Mouse (Mus musculus) G1E-ER4 (cell line): ENCODE results near the gene Synm. TPM values are rescaled to one million over a fixed set of nuclear protein-coding genes. Genes with fewer than 3 reads are reported as not detected.

Experiments used
- GATA1 ChIP-seq: IDR thresholded peaks from one replicate; pipeline ENCODE4 v1.8.0; 2012; ENCODE audit warnings: low read length, inconsistent platforms
- polyA plus RNA-seq: library from polyadenylated mRNA; stranded (reverse); fragments of >175 nt; gene quantifications from 2 replicates; pipeline ENCODE4 v1.2.3, GENCODE M21; 2012

Synm gene
- polyA plus RNA-seq, 1 experiment: not detected

DNA sequence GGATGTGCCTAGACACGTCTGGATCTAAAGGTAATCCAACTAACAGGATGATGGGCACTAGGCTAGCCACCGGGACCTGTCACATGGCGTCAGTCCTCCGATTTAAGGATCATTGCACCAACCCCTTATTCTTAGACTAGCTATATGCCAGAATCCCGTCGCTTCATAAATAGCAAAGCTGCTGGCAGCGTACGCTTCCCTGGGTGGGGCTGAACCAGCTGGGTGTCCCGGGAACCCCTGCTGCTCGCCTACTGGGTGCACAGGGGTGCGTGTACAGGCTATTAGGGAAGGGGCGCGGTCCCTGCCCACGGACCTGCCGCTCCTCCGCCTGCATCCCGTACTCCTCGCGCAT, 1.1 kb downstream of the Synm start:
- TF ChIP-seq GATA1: no peak

DNA sequence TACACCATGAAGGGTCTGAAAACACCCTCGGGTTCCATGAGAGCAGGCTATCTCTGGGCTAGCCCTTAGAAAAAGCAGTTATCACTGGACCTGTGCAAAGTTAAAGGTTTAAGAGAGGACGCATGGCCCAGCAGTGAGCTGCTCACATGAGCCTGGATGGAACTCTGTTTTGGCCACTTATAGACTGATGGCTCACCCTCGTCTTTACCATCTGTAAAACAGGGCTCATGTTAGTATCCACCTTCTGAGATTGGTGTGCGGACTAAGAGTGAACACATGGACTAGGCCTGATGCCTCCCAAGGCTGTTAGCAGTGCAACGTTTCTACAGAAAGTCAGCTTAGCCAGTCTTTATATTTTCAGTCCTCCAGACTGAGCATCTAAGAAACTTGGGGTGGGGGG, 2.9 kb downstream of the Synm start:
- no peak for TF ChIP-seq GATA1

DNA sequence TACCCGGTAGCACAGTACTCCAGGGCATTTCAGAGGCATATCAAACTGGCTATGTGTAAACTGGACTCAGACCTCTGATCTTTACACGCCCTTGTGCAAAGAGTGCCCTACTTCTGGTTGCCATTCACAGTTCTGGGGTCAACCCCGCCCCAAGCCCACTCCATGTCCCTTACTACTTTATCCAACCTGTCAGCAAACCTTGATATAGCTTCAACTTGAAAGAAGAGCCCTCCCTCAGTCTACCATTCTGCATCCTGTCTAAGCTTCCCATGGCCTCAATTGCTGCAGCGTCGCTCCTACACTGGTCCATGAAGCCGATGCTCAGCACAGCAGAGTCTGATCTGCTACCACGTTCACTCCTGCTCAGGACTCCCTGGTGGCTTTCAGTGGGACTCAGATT, 4.2 kb downstream of the Synm start:
- TF ChIP-seq GATA1: no peak

DNA sequence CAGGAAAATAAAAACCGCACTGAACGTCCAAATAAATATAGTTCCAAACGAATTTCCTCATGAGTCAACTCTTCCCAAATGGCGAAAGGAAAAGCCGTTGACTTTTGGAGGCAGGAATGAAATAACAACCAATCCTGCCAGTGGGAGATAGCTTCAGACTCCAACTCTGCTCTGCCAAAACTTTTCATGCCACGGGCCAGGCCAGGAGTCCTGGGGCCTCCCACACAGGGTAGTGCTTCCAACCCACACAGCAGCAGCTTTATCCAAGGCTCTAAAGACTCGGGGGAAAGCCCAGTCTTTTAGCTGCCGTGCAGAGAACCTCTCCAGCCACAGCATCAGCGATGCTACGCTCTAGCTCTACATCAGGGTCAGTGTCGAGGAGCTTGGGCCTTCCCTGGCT, 4.9 kb downstream of the Synm start:
- no peak for TF ChIP-seq GATA1

DNA sequence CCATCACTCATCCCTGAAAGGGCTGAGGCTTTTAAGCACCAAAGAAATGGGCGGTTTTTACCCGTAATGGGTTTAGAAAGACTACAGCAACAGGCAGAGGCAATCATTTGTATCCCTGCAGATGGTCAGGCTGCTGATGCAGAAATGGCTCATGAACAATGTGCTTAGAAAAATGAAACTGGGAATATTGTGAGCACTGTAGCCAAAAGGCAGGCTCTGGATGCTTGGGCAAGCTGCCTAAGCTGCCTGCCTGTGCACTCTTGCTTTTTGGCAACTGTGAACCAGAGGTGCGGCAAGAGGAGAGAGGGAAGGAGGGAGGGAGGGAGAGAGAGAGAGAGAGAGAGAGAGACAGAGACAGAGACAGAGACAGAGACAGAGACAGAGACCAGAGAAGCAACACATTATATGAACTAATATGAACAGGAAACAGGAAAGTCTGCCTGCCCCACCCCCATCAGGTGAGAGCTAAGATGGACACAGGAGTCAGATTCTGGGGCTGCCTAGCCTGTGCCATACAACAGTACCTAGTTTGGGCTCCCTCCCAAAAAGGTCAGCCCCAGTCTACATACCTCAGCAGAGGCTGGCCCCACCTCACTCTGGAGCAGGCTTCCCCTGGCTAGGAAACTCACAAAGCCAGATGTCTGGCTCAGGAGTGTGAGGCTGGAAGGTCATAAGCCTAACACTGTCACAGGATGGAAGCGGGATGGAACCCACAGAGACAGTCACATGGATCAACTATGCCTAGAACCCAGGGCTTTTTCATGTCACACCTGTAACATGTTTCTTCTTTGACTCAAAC, 9.9 kb downstream of the Synm start:
- no peak for TF ChIP-seq GATA1

DNA sequence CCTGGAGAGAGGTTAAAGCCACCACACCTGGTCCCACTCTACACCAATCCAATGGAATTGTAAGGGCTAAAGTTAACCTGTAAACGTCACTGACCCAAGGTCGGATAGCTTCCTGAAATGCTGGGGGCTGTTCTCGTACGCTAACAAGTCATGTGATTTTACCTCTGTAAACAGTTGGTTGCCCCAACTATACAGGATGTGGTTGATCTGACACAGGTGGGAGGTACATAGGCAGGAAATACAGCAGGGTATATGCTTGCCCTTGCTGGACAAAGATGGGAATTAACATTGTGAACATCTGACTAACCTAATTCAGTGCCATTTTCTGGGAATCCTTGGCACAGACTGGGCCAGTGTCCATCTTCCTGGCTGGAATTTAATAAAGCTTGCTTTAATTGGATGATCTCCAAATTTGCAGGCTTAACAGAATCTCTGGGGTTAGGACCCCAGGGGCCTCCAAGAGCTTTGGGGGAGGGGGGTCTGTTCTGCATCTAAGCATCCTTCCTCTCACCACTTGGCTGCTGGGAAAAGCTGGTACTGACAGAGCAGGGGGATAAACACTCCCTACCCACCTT, 11.7 kb downstream of the Synm start:
- TF ChIP-seq GATA1: no peak

DNA sequence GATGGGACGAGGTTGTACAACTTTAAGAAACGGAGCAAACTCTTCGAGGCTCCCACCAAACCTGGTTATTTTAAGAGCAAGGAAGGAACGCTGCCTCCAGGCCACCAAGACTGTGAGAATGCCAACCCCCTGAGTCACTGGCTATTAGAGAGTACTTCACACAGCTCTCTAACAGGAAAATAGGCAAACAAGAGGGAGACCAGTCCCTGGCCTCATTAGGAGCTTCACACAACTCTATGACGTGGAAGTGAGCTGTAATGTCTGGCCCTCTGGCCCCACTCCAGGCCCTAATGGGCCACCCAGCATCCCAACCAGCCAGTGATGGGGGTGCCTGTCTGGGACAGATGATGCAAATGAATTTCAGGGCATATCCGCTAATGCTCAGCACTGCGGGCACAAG, 17.8 kb downstream of the Synm start:
- no peak for TF ChIP-seq GATA1

DNA sequence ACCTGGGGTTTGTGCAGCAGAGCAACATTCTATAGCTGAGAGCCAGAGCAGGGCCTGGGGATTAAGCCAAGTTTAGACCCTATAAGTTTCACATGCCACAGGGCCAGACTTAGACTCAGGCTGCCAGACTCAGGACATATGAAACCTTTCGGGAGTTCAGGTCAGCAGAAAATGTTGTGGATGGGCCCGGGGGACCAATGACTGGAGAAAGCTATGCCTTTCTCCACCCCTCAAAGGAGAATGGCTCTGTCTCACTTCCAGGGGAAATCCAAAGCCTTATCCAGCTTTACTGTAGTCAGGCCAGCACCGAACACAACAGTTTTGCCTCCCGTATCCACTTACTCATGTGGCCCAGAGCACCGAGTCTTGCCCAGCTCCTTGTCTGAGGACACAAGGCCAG, 18.7 kb downstream of the Synm start:
- no peak for TF ChIP-seq GATA1

DNA sequence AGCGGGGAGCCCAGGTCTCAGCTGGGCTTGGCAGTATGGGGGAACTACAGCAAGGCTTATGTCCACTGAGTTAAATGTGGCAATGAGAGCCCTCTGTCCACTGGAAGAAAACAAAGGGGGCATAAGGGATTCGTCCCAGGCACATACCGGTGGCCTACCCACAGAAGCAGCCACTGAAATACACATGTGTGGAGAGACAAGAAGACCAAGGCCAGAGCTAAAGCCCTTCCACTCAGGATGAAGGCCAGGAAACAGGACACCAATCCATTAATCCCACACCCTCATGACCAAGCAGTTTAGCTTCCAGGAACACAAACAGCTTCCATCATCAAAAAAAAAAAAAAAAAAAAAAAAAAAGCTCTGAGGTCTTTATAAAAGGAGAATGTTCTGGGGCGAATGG, 19.2 kb downstream of the Synm start:
- no peak for TF ChIP-seq GATA1

DNA sequence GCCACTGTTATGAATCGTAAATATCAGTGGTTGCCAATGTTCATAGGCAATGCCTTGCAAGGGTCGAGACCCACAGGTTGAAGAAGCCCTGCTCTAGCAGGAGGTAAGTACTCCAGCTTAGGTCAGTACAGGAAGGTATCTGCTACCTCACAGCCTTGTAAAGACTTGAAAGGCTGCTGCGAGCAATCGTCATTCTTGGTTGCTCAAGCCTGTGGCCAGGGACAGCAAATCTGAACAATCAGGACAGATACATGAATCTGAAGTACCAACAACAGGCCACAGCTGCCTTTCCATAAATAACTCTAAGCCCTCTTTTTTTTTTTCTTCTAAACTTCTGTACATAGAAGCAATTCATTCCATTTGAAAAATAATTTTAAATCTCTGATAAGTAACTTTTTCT, 27.3 kb downstream of the Synm start:
- no peak for TF ChIP-seq GATA1

DNA sequence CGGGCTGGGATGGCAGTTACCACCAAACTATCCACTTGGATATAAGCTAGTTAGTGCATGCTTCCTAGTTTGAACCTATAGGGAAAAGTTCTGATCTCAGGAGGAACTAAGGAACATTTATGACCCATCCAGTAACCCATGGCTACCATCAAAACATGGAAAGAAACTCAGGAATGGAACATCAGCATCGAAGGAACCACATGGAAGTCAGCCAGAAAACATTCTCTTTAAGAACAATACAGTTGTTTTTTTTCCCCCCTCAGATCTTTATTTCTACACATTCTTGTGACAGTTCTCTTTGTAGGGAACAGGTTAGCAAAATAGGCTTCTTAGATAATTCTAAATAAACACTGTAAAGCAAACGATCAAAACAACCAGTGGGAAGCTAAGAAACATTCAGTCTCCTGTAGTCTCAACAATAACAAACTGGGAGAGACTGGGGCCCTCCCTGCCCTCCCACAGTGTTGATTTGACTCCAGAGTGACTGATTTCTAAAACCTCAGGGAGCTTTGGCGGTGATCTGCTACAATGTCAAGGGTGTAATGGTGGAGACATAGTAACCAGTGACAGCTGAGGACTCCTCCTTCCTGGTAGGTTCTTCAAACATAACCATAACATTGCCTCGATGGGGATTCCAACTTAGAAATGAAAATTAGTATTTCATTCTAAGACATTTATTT, 29.0 kb downstream of the Synm start:
- TF ChIP-seq GATA1: no peak

DNA sequence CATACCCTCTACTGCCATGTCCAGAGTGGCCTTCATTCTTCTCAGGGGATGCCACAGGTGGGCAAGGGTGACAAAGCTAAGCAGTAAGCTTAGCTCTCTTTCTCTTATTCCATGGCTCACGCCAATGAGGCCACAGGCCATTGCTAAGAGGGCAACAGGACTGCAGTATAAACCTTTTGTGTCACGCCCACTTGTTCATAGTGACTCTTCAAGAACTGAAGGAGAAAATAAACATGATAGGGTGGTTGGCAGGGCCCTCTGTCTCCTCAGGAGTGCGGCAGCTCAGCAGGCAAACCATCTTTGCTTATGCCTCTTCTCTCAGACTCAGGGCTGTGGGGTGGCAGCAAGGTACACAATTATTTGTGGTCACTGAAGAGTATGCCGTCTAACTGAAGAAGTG, 30.7 kb downstream of the Synm start:
- no peak for TF ChIP-seq GATA1

DNA sequence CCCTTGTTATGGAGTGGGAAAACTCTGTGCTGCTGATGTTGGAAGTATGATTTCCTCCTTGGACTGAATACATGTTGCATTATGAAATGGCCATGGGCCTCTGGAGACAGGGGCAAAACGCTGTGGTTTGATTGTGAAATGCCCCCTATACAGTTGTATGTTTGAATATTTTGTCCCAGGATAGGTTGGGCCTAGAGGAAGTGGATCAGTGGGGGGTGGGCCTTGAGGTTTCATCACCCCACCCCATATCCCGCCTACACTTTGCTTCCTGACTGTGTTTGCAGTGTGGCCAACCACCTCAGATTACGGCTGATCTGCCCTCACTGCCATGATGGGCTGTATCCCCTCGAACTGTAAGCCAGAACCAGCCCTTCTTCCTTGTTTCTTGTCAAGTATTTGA, 31.3 kb downstream of the Synm start:
- TF ChIP-seq GATA1: no peak

DNA sequence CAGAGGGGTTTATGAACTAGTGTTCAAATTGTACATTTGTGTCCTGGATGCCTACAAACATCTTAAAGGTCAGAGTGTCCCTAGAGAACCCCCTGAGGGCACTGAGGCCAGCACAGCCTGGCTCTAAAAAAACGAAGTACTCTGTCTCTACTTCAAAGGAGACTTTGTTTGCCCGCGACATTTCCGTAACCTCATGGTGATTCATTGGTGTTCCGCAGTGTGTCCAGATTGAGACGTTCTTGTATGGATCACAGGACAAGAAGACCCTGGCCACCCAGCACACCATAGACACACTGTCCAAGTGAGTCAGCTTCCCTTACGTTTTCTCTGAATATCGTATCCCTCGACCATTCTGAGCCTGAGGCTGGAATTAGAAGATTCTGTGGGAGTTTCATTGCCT, 34.5 kb downstream of the Synm start:
- no peak for TF ChIP-seq GATA1

DNA sequence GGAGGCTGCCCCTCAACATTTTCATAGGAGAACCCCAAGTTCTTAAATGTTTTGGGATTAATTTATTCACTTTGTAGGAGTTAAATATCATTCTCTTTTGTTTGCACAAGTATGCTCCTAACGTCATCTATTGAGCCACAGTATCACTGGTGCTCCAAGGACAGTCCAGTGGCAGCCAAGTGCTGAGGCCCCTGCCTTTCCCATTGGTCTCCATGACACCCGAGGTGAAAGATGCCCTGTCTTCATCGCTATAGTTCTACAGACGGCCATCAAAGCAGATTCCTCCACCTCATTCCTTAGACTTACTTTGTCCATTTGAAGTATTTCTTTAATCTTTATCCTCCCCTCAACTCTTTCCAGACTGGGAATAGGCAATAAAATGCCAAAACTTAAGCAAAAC, 35.0 kb downstream of the Synm start:
- TF ChIP-seq GATA1: no peak

DNA sequence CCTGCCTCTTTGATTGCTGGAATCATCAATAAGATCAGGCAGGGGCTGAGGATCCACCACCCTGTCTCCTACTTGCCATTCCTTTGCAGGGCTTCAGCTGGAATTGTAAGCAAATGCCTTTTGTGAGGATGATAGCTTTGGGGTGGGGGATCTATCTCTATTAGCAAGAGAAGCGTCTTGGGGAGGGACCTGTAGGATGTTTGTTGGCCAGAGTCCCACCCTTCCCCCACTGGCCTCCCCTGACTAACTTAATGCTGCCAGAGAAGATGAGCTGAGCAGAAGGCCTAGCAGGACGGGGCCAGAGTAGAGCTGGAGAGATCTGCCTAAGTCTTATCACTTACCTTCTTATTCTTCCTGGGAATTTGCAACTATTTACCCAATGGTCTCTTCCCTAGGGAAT, 37.4 kb downstream of the Synm start:
- TF ChIP-seq GATA1: no peak

DNA sequence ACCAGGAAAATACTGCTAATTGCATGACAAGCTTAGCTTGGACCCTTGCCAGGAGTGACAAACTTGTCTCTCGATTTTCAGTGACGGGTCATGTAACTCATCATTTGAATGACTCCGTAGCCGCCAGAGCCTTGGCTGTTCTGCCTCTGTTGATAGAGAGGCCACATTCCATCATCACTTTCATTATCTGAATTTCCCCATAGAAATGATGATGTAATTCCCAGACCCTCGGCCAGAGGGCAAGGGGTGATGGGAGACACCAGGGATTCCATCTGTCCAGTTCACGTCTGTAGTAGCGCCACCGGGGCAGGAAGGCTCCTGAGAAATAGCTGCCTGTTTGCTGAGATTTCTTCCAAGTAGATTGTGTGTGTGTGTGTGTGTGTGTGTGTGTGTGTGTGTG, 40.7 kb downstream of the Synm start:
- no peak for TF ChIP-seq GATA1
